7 mouse cellular contexts compared by ENCODE assay signal in the genomic region with DNA sequence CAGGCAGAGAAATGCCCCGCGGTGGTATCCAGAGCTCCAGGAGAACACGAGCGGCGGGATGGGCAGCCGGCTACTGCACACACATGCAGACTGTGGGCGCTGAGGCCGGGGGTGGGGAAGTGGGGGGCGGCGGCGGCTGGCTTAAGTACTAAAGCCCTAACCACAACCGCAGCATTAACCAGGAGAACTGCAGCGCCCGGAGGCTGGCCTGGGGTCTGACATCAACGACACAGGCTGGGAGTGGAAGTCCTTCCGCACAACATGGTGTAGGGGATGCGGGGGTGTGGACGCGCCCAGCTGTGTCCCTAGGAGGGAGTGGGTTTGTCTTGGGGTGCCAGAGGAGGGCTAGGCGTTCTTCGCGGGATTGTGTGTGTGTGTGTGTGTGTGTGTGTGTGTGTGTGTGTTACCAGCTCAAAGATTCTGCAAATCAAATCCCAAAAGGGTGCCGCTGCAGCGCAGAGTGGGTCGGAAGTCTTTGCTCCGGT. TPM values are rescaled to one million over a fixed set of nuclear protein-coding genes. Genes with fewer than 3 reads are reported as not detected.
A peak's percentile ranks its signal among the peaks of the same experiment; 100 is the strongest.
DNase-seq lines count a peak whose midpoint lies in the region; ATAC-seq lines count a peak whose summit lies in the region.

No protein-coding gene starts in this region.

- peak overlapping the region; percentile 83 for H3K27ac ChIP-seq in brown adipose tissue, adult 24 weeks (replicated peaks; ENCODE audit: low read depth, low read length)
- H3K27ac ChIP-seq in limb, embryonic 10.5 days: peak overlapping the region; percentile 93
- H3K27ac ChIP-seq in midbrain, embryonic 16.5 days (ENCODE audit: low read length): peak overlapping the region; percentile 90
- peak overlapping the region; percentile 96; the same call in 1 of the 2 replicates for H3K27ac ChIP-seq in stomach, embryonic 14.5 days (ENCODE audit: low read length)

- peak overlapping the region; percentile 63 for H3K4me2 ChIP-seq in midbrain, embryonic 16.5 days (ENCODE audit: low read length)
- H3K4me2 ChIP-seq in stomach, embryonic 14.5 days (replicated peaks; ENCODE audit: low read depth, low read length): peak overlapping the region; percentile 77

- H3K4me1 ChIP-seq in brown adipose tissue, adult 24 weeks (ENCODE audit: control insufficient read depth, insufficient read depth, insufficient read length, low read length): peaks cover 18% of the 10 kb centered on the region
- H3K4me1 ChIP-seq in limb, embryonic 10.5 days: peaks cover 55% of the 10 kb centered on the region
- peaks cover 36% of the 10 kb centered on the region for H3K4me1 ChIP-seq in midbrain, embryonic 16.5 days (ENCODE audit: control insufficient read depth, insufficient read depth, low read length)
- peaks cover 39% of the 10 kb centered on the region for H3K4me1 ChIP-seq in stomach, embryonic 14.5 days (ENCODE audit: control insufficient read depth, insufficient read depth, low read length)

- no peaks in the 10 kb centered on the region for H3K27me3 ChIP-seq in limb, embryonic 10.5 days (ENCODE audit: low read depth, poor library complexity, severe bottlenecking)
- no peaks in the 10 kb centered on the region for H3K27me3 ChIP-seq in midbrain, embryonic 16.5 days (ENCODE audit: control insufficient read depth, insufficient read depth, low read depth, low read length)
- no peaks in the 10 kb centered on the region for H3K27me3 ChIP-seq in stomach, embryonic 14.5 days (ENCODE audit: control insufficient read depth, insufficient read depth, low read length)

- WGBS in limb, embryonic 10.5 days: under 1% methylated on average over 26 of the region's 26 CpGs
- under 1% methylated on average over 26 of the region's 26 CpGs for WGBS in midbrain, embryonic 16.5 days
- 2% methylated on average over 26 of the region's 26 CpGs for WGBS in stomach, embryonic 14.5 days

- no peak for ATAC-seq in midbrain, embryonic 16.5 days
- ATAC-seq in stomach, embryonic 14.5 days (ENCODE audit: insufficient number of reproducible peaks, insufficient read depth, low FRiP score, low read depth): no peak

- H3K36me3 ChIP-seq in limb, embryonic 10.5 days: no peaks in the 10 kb centered on the region
- no peaks in the 10 kb centered on the region for H3K36me3 ChIP-seq in midbrain, embryonic 16.5 days (ENCODE audit: control insufficient read depth, insufficient read depth, low read length)
- no peaks in the 10 kb centered on the region for H3K36me3 ChIP-seq in stomach, embryonic 14.5 days (ENCODE audit: control insufficient read depth, insufficient read depth, low read length)

- H3K9me3 ChIP-seq in limb, embryonic 10.5 days (replicated peaks): no peaks in the 10 kb centered on the region
- H3K9me3 ChIP-seq in midbrain, embryonic 16.5 days (replicated peaks; ENCODE audit: control insufficient read depth, low read length, poor library complexity, severe bottlenecking): no peaks in the 10 kb centered on the region
- no peaks in the 10 kb centered on the region for H3K9me3 ChIP-seq in stomach, embryonic 14.5 days (ENCODE audit: control insufficient read depth, low read depth, low read length)

- peak overlapping the region; percentile 88 for H3K9ac ChIP-seq in midbrain, embryonic 16.5 days (ENCODE audit: low read depth, low read length)
- peak overlapping the region; percentile 78 for H3K9ac ChIP-seq in stomach, embryonic 14.5 days (replicated peaks; ENCODE audit: low read depth, low read length)

- DNase-seq in Muller cell, postnatal 12 days (ENCODE audit: inconsistent ontology term): peak; percentile 77
- DNase-seq in frontal cortex, postnatal 36 days (ENCODE audit: low spot score in 2 of 2): peak; percentile 35 to 47
- DNase-seq in induced T-regulatory cell, adult 2 months (ENCODE audit: low read depth): peak; percentile 65
- DNase-seq in limb, embryonic 10.5 days (ENCODE audit: low spot score): peak; percentile 65

- H3K4me3 ChIP-seq in brown adipose tissue, adult 24 weeks (ENCODE audit: insufficient read depth, low read depth, low read length): peak overlapping the region; percentile 78
- H3K4me3 ChIP-seq in limb, embryonic 10.5 days: peak overlapping the region; percentile 70
- peak overlapping the region; percentile 86 for H3K4me3 ChIP-seq in midbrain, embryonic 16.5 days (ENCODE audit: low read depth, low read length)
- peak overlapping the region; percentile 79 for H3K4me3 ChIP-seq in stomach, embryonic 14.5 days (ENCODE audit: low read depth, low read length)

RNA-seq across cellular contexts. Expression of a gene that starts 2.0 kb away (rescaled TPM):
- 7.8 and 10.4 TPM in 2 replicates for polyA plus RNA-seq in brown adipose tissue, adult 24 weeks (2012; ENCODE audit: insufficient read depth, insufficient read length, missing spikeins)
- polyA plus RNA-seq in limb, embryonic 10.5 days (2016; fragmentation: Nextera tagmentation; extraction: Ambion mirVana): 16.5 and 17.2 TPM in 2 replicates
- 26.5 and 31.7 TPM in 2 replicates for polyA plus RNA-seq in midbrain, embryonic 16.5 days (2015; fragmentation: Nextera tagmentation; extraction: Ambion mirVana)
- polyA plus RNA-seq in stomach, embryonic 14.5 days (2014; fragmentation: Nextera tagmentation; extraction: Ambion mirVana): 22.8 and 24.5 TPM in 2 replicates

RNA-seq across cellular contexts. Expression of a gene that starts 2.6 kb away (rescaled TPM):
- polyA plus RNA-seq in brown adipose tissue, adult 24 weeks (2012; ENCODE audit: insufficient read depth, insufficient read length, missing spikeins): 0.79 and 1.7 TPM in 2 replicates
- 4.3 and 4.6 TPM in 2 replicates for polyA plus RNA-seq in limb, embryonic 10.5 days (2016; fragmentation: Nextera tagmentation; extraction: Ambion mirVana)
- 0.77 and 1.1 TPM in 2 replicates for polyA plus RNA-seq in midbrain, embryonic 16.5 days (2015; fragmentation: Nextera tagmentation; extraction: Ambion mirVana)
- 3.1 and 3.2 TPM in 2 replicates for polyA plus RNA-seq in stomach, embryonic 14.5 days (2014; fragmentation: Nextera tagmentation; extraction: Ambion mirVana)
